Mouse (Mus musculus): Measurements from ENCODE around the gene Catsper1. TPM values are rescaled to one million over a fixed set of nuclear protein-coding genes. Genes with fewer than 3 reads are reported as not detected.
A peak's percentile ranks its signal among the peaks of the same experiment; 100 is the strongest.
"Not testable (repeated sequence)": the region's sequence is repeated elsewhere in the genome, so short reads cannot be mapped to it uniquely, and the experiment has no call there.

The Catsper1 gene
- polyA plus RNA-seq, 1 experiment, result not detected

GRCm38 (mm10) chr19:5345297-5346131 lies 10.0 kb downstream of the Catsper1 start:
- no peaks in the 10 kb centered on the region for H3K27me3 ChIP-seq (ENCODE audit: control insufficient read depth, insufficient read depth, insufficient read length)
- no peak overlapping the region for H3K4me3 ChIP-seq (ENCODE audit: insufficient read depth, poor library complexity, severe bottlenecking)
- H3ac ChIP-seq (ENCODE audit: control insufficient read depth, insufficient read length, low read depth), result no peak overlapping the region
- no peaks in the 10 kb centered on the region for H3K36me3 ChIP-seq (ENCODE audit: control insufficient read depth, insufficient read depth)
- peaks cover 7% of the 10 kb centered on the region for H3K79me2 ChIP-seq (ENCODE audit: control insufficient read depth, insufficient read depth)
- H3K79me3 ChIP-seq (ENCODE audit: low read depth), result no peaks in the 10 kb centered on the region
- peak; percentile 92 for TF ChIP-seq MYOD1 (IDR thresholded peaks at IDR 0.05; ENCODE audit: control insufficient read depth, insufficient read length, low read depth)
- no peak for TF ChIP-seq MYOG (IDR thresholded peaks at IDR 0.05; ENCODE audit: control insufficient read depth, extremely low read depth, insufficient read length)
- TF ChIP-seq MAX (IDR thresholded peaks at IDR 0.05), result peak; percentile 85
- peak; percentile 12 for TF ChIP-seq FOSL1 (IDR thresholded peaks at IDR 0.05; ENCODE audit: insufficient read depth, low read length, poor library complexity, severe bottlenecking)
- peak; percentile 97 for TF ChIP-seq USF1 (IDR thresholded peaks at IDR 0.05; ENCODE audit: low read depth)
- no peak for TF ChIP-seq CEBPB (IDR thresholded peaks at IDR 0.05; ENCODE audit: low read depth)
- TF ChIP-seq CTCF (IDR thresholded peaks at IDR 0.05; ENCODE audit: control insufficient read depth, insufficient read depth, insufficient read length), result no peak

- Histone ChIP-seq H3K27me3 (ENCODE audit: control insufficient read depth, insufficient read depth, insufficient read length) (no peaks in the 10 kb centered on the region), H3K79me3 (ENCODE audit: low read depth) (no peaks in the 10 kb centered on the region), H3K79me2 (ENCODE audit: control insufficient read depth, insufficient read depth) (peaks cover 7% of the 10 kb centered on the region), H3ac (ENCODE audit: control insufficient read depth, insufficient read length, low read depth) (no peak overlapping the region), H3K4me3 (ENCODE audit: insufficient read depth, poor library complexity, severe bottlenecking) (no peak overlapping the region), H3K36me3 (ENCODE audit: control insufficient read depth, insufficient read depth) (no peaks in the 10 kb centered on the region)
- TF ChIP-seq MYOD1 (IDR thresholded peaks at IDR 0.05; ENCODE audit: control insufficient read depth, insufficient read length, low read depth) (peak; percentile 36), MAX (IDR thresholded peaks at IDR 0.05) (no peak)
Measured at GRCm38 (mm10) chr19:5348064-5348463, 12.5 kb downstream of the Catsper1 start.

- peak; percentile 13 for TF ChIP-seq CTCF (IDR thresholded peaks at IDR 0.05; ENCODE audit: control insufficient read depth, insufficient read depth, insufficient read length)
- no peak for TF ChIP-seq MYOG (IDR thresholded peaks at IDR 0.05; ENCODE audit: control insufficient read depth, extremely low read depth, insufficient read length)
- TF ChIP-seq FOSL1 (IDR thresholded peaks at IDR 0.05; ENCODE audit: insufficient read depth, low read length, poor library complexity, severe bottlenecking), result no peak
- TF ChIP-seq MYOD1 (IDR thresholded peaks at IDR 0.05; ENCODE audit: control insufficient read depth, insufficient read length, low read depth), result no peak
- Histone ChIP-seq H3K79me3 (ENCODE audit: low read depth) (no peaks in the 10 kb centered on the region), H3K79me2 (ENCODE audit: control insufficient read depth, insufficient read depth) (peaks cover 2% of the 10 kb centered on the region), H3ac (ENCODE audit: control insufficient read depth, insufficient read length, low read depth) (peak overlapping the region; percentile 82), H3K36me3 (ENCODE audit: control insufficient read depth, insufficient read depth) (no peaks in the 10 kb centered on the region), H3K27me3 (ENCODE audit: control insufficient read depth, insufficient read depth, insufficient read length) (no peaks in the 10 kb centered on the region), H3K4me3 (ENCODE audit: insufficient read depth, poor library complexity, severe bottlenecking) (no peak overlapping the region)
Measured at GRCm38 (mm10) chr19:5348526-5349501, 13.3 kb downstream of the Catsper1 start.

GRCm38 (mm10) chr19:5349502-5349873 lies 13.9 kb downstream of the Catsper1 start, which contains the start of gene Cst6:
TSS of gene Cst6 (minus strand) at chr19:5349574.
- not testable (repeated sequence) for H3K4me3 ChIP-seq (ENCODE audit: insufficient read depth, poor library complexity, severe bottlenecking); H3K79me3 ChIP-seq (ENCODE audit: low read depth); H3K79me2 ChIP-seq (ENCODE audit: control insufficient read depth, insufficient read depth); H3K27me3 ChIP-seq (ENCODE audit: control insufficient read depth, insufficient read depth, insufficient read length); H3K36me3 ChIP-seq (ENCODE audit: control insufficient read depth, insufficient read depth)
- peak within 1 kb of the TSS; percentile 82 for H3ac ChIP-seq (ENCODE audit: control insufficient read depth, insufficient read length, low read depth)

GRCm38 (mm10) chr19:5353609-5354008 lies 18.1 kb downstream of the Catsper1 start:
- TF ChIP-seq CEBPB (IDR thresholded peaks at IDR 0.05; ENCODE audit: low read depth), result no peak
- no peak for TF ChIP-seq MYOD1 (IDR thresholded peaks at IDR 0.05; ENCODE audit: control insufficient read depth, insufficient read length, low read depth)
- no peak for TF ChIP-seq USF1 (IDR thresholded peaks at IDR 0.05; ENCODE audit: low read depth)
- no peak for TF ChIP-seq CTCF (IDR thresholded peaks at IDR 0.05; ENCODE audit: control insufficient read depth, insufficient read depth, insufficient read length)
- TF ChIP-seq FOSL1 (IDR thresholded peaks at IDR 0.05; ENCODE audit: insufficient read depth, low read length, poor library complexity, severe bottlenecking), result no peak
- TF ChIP-seq MYOG (IDR thresholded peaks at IDR 0.05; ENCODE audit: control insufficient read depth, extremely low read depth, insufficient read length), result no peak
- TF ChIP-seq MAX (IDR thresholded peaks at IDR 0.05), result no peak
- no peaks in the 10 kb centered on the region for H3K36me3 ChIP-seq (ENCODE audit: control insufficient read depth, insufficient read depth)
- no peaks in the 10 kb centered on the region for H3K27me3 ChIP-seq (ENCODE audit: control insufficient read depth, insufficient read depth, insufficient read length)
- no peaks in the 10 kb centered on the region for H3K79me3 ChIP-seq (ENCODE audit: low read depth)
- H3K4me3 ChIP-seq (ENCODE audit: insufficient read depth, poor library complexity, severe bottlenecking), result no peak overlapping the region
- no peaks in the 10 kb centered on the region for H3K79me2 ChIP-seq (ENCODE audit: control insufficient read depth, insufficient read depth)
- H3ac ChIP-seq (ENCODE audit: control insufficient read depth, insufficient read length, low read depth), result no peak overlapping the region

Measured in C2C12 (cell line).